Mouse (Mus musculus) ZHBTc4 (cell line): ENCODE measurements around the gene Amh.

Source experiments
- DNase-seq: peaks from one replicate; pipeline ENCODE4 v3.0.0-alpha.2; 2011; ENCODE audit warnings: low read depth, low spot score

Gene Amh

DNA sequence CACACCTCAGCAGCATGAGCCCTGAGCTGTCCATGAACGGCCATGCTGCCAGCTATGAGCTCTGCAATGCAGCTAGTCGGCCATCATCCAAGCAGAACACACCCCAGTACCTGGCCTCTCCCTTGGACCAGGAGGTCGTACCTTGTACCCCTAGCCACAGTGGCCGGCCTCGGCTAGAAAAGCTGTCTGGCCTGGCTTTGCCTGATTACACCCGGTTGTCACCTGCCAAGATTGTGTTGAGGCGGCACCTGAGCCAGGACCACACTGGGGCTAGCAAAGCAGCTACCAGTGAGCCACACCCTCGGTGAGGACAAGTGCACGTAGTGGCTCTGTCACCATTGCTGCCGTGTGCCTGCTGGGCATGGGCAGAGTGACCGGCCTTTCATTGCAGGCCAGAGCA, 19.1 kb upstream of the Amh start:
- no peak for DNase-seq

DNA sequence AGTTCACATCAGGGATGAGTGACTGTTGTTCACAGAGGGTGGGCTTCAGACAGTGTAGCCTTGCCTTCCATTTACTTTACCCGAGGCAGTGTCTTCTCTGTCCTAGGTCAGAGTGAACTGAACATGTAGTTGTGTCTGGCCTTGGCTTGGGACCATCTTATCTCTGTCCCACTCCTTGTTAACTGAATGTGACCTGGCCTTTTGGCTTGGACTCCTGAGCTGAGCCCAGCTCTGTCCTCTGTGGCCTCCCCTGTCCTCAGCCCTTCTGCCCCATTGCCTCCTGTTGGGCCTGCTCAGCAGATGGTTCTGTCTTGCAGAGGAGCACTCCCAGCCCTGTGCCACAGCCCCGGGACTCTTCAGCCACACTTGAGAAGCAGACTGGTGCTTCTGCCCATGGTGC, 17.5 kb upstream of the Amh start:
- DNase-seq = no peak

DNA sequence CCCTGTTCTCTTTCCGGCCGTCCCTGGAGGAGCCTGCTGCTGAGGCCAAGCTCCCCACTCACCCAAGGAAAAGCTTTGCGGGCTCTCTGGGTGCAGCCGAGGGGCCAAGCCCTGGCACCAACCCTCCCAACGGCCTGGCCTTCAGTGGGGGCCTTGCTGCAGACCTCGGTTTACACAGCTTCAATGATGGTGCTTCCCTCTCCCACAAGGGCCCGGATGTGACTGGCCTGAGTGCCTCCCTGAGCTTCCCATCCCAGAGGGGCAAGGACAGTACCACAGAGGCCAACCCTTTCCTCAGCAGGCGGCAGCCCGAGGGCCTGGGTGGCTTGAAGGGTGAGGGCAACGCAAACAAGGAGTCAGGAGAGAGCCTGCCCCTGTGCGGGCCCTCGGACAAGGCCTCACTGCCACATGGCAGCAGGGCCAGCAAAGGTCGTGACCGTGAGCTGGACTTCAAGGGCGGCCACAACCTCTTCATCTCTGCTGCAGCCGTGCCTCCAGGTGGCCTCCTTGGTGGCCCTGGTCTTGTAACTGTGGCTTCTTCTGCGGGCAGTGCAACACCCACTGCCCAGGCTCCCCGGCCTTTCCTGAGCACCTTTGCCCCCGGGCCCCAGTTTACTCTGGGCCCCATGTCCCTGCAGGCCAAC, 14.2 kb upstream of the Amh start:
- no peak for DNase-seq

DNA sequence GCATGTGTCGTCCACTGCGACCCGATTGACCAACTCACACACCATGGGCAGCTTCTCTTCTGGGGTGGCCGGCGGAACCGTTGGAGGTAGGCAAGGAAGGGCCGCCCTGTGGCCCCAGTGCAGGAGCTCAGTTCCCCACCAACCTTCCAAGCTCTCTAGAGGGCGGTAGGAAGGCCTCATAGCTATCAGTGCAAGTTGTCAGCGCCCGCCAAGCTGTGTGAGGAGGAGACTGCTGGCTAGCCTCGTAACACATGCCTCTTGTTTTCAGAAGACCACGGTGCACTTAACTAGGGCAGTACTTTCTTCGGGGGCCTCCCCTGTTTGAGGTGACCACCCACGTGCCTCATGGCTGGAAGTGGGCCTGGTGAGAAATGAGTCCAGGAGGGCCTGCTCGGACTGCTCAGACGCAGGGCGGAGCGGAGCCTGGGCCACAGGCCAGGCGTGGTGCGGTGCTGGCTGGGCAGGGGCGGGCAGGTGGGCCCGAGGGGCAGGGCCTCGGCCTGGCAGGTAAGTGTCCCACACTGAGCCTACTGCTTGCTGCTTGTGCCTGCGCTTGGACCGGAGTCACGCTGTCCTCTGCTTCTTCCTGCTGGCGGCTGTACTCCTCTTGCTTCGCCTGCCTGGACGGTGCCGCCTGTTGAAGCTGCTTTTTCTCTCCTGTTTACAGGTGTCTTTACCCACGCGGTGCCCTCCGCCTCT, 13.4 kb upstream of the Amh start:
- peak; percentile 52 for DNase-seq

DNA sequence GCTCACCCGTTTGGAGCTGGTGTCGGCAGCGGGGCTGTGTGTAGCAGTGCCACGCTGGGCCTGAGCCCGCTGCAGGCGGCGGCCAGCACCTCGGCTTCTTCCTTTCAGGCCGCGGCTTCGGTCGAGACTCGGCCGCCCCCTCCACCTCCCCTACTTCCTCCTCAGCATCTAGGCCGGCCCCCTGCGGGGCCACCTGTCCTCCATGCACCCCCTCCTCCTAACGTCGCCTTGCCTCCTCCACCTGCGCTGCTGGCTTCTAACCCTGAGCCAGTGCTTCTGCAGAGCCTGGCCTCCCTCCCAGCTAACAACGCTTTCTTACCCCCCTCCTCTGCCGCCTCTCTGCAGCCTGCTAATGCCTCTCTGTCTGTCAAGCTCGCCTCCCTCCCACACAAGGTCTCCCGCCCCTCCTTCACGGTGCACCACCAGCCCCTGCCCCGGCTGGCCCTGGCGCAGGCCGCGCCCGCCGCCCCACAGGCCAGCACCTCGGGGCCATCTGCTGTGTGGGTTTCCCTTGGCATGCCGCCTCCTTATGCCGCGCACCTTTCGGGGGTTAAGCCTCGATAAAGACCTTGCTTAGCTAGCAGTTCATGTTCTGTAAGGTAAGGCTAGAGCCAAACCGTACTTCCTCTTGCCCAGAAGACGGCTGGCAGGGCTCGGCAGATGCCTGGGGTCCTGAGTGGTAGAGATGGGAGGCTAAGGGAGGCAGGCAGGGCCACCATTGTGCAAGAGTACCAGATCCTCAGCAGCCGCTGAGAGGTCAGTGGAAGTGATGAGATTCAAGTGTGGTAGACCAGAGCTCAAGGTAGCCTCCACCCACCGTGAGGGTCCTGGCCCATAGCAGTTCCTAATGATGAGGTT, 12.6 kb upstream of the Amh start:
- DNase-seq = peak; percentile 44

DNA sequence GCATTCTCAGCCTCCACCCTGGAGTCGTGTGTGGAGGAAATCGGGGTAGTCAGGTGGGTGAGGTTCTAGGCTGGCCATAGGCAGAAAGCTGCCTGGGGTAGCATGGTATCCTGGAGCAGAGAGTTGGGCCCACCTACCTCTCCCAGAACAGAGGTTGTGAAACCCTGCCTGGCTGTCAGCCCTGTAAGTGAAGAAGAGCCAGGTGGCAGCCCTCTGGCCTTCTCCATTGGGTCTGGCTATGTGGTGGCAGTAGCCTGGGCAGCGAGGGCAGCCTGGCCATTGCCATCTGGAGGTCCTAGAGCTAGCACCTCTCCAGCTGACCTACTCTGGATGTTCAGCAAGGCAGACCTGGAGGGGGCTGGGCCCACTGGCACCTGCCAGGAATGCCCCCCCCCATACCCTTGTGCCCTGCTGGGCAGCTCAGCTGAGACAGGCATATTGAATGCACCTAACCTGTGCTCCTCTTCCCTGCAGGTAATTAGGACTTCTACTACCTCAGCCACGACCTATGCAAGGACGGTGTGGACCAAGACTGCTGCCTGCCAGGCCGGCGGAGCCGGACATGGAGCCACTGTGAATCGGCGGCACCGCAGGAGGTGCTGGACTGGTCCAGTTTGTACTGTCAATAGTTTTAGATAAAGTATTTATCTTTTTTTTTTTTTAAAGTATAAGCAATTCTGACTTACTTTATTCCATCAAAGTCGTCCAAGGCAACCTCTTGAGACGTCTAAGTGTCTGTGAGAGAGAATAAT, 11.8 kb upstream of the Amh start:
- DNase-seq = no peak

DNA sequence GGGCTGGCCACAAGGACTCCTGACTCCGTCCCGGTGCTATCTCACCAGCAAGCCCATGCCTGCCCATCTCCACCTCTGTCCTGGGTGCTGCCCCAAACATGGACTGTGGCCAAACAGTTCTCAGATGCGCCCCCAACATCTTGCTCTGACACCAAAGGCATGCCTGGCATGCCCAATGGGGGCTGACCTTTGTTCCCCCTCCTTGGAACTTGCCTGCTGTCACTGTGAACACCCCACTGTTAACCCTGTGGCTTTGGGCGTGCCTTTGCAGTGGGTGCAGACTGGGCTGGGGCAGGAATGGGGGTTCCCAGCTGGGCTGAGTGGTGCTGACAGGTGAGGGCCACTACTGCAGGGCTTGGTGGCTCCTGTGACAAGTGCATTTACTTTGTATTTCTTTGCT, 11.2 kb upstream of the Amh start:
- no peak for DNase-seq

DNA sequence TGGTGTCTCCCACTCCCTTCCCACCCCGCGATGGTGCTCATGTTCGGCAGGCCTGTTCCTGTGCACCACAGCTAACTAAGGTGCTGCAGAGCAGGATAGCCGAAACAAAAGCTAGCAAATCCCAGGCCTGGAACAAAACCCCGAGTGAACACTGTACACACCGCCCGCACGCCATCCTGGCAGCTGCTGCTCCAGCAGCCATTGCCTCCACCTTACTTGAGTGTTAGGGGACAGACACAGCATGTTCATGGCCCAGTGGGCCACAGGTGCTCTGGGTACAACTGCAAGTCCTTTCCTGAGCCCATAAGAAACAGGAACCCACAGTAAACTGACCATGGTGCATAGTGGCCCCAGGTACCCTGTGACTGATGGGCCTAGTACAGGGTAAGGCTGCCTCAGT, 10.3 kb upstream of the Amh start:
- DNase-seq = no peak

DNA sequence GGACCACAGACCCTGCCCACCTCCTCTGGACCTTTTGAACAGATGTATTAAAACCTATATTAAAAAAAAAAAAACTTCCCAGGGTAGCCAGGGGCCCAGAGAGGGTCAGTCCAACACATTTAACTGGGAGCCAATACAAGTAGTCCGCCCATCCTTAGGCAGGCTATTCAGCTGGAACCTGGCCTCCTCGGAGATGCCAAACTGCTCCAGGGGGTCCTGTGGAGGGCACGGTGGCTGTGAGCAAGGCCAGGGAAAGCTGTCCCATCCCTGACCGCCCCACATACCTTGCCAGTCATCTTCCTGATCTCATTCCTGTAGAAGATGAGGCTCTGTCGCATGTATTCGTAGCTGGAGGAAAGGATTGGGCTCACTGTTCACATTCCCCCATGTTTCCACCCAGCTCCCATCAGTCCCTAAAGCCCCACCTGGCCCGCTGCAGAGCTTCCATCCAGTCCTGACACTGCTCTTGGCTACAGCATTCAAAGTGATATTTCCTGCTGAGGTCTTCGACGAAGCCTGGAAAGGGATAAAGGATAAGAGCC, 8.7 kb upstream of the Amh start:
- DNase-seq = no peak

DNA sequence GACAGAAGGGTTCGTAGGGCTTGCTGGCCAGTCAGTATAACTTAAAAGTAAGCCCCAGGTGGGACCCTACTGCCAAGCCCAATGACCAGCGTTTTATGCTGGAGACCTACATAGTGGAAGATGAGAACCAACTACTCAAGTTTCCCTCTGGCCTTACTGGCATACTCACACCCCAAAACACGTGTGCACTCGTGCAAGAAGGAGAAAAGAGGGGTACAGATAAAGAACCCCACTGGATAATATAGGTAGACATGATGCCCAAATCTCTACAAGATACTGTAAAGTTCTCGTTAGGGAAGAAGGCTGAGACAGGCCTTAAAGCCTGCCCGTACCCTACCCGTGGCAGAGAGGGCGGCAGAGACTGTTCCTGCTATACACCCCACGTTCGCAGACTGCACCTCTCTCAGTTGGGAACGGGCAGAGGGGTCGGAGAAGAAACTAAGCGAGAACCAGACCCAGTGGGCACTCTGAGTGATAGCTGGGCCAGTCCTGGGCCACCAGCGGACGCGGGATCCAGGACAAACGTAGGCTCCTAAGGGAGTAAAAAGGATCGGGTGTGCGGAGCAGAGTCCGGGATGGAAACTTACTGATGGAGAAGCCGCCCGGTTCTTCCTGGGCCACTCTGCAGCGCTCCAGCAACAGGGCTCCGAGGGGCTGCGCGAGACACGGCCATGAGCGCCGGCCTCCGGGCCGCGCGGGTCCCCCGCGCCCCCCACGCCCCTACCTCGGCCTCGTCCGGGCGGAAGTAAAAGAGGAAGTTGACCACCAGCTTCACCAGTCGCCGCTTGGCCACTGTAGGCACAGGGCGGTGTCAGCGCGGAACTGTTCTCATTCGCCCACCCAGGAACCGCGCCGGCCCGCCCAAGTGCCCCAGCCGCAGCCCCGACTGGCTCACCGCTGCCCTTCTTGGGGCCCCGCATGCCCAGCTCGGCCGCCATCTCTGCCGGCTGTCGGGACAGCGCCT, 7.6 kb upstream of the Amh start:
- no peak for DNase-seq

DNA sequence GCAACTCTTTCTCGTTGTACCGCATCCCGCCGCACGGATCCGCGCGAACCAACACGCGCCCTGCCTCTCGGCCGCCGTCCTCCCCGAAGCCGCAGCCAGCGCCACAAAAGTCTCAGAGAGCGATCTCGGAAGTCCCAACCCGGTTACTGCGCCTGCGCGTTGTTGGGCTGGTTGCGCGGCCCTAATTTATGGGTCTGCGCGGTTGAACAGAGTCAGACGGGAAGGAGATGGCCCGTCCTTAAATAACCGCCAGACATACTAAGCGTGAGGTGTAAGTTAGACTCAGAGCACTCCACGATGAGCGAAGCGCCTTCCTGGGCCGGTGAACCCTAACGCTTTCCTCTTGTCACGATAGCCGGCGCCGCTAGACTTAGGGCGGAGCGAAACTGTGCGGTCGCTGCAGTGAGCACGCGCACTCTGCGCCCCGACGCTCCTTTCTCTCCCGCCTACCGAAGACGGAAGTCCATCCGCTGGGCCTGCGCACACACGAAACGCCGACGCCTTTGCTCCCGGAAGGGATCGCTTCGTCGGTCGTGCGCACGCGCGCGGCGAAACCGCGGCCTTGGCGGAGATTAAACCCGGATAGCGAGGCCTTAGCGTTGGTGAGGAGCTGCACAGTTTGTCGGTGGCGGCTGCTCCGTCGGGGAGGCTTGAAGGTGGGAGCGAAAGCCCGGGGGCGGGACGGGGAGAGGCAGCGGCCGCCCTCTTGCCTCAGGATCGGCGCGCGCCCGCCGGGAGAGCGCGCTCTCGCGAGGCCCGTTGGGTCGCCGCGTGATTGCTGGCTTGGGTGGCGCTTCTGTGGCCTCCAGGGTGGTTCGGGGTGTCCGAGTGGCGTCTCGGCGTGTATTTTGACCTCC, 6.7 kb upstream of the Amh start, which contains the start of the genes Sf3a2 and Plekhj1:
Gene Sf3a2, plus strand, starts transcription at position 49 of the 857 bp plus-strand sequence.
Gene Plekhj1, minus strand, starts transcription at position 477 of the 857 bp plus-strand sequence.
- DNase-seq = peak; percentile 98

DNA sequence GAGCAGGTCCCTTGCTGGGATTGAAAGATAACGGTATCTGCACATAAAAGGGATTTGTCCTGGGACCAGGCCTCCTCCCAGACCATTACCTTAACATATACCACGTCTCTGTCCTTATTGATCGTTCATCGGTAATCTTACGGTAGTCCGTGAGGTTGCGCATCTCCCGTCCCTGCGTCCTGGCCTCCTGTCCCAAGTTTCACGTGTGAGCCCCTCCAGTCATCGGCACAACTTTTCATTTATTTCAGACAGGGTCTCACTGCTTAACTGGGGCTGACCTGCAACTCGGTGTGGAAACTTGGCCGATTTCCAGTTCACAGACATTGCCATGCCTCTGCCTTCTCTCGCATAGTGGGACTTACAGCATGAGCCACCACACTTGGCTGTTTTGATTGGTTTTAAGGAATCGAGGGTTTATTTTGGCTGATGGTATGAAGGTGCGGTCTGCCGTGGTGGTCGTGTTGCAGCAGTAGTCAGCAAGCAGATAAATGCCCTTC, 5.9 kb upstream of the Amh start:
- no peak for DNase-seq

DNA sequence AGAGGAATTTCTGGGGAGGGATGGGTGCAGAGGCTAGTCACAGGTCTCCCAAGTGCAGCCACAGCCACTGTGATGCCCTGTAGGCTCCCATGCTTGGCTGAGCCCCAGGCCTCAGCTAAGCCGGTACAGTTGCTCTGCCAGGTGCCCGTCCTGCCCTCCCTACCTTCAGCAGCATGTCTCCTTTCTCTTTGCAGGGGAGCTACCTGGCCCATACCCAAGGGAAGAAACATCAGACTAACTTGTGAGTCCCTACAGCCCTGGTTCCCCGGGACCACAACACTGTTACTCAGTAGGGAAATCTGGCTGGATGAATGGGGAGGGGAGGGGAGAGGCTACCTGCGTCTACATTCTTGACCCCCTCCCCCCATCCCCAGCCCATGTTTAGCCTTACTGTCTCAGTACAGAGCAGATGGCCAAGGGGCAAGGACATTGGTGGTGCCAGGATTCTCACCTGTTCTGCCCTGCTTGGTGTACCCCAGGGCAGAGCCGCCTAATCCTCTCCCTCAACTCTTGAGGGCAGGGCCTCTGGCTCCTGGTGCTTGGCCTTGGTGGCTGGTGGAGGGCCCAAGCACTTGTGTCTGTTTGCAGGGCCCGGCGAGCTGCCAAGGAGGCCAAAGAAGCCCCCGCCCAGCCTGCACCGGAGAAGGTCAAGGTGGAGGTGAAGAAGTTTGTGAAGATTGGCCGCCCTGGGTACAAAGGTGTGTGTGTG, 2.7 kb upstream of the Amh start:
- no peak for DNase-seq

DNA sequence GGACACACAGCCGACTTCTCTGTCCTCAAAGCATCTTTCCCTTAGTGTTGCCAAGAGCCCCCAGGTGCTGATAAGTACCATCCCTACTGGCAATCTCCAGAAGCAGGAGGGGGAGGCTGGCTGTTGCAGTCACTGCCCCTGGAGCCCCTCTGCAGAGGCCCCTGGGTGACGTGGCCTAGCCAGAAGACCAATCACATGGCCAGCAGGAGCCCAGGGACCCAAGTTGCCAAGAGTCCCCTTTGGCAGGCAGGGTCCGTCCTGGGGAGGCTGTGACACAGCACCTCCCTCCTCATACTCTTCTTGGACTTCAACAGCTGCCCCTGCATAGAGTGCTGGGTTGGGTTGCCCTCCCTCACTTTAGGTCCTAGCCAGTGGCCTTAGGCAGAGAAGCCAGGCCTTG, 2.0 kb upstream of the Amh start:
- DNase-seq = no peak

DNA sequence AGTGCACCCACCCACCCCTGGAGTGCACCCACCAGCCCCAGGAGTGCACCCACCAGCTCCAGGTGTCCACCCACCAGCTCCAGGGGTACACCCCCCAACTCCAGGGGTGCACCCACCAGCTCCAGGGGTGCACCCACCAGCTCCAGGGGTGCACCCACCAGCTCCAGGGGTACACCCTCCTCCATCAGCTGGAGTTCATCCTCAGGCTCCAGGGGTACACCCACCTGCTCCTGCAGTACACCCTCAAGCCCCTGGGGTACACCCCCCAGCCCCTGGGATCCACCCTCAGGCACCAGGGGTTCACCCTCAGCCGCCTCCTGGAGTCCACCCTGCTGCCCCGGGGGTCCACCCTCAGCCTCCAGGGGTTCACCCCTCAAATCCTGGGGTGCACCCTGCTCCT, 703 bp upstream of the Amh start:
- no peak for DNase-seq

DNA sequence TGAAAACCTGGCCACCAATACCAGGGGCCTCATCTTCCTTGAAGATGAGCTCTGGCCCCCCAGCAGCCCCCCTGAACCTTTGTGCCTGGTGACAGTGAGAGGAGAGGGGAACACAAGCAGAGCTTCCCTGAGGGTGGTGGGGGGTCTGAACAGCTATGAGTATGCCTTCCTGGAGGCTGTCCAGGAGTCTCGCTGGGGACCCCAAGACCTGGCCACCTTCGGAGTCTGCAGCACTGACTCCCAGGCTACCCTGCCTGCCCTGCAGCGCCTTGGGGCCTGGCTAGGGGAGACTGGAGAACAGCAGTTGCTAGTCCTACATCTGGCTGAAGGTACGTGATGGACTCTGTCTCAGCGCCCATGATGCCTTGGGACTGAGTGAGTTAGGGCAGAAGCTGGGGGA, 279 bp downstream of the Amh start:
- DNase-seq = no peak

DNA sequence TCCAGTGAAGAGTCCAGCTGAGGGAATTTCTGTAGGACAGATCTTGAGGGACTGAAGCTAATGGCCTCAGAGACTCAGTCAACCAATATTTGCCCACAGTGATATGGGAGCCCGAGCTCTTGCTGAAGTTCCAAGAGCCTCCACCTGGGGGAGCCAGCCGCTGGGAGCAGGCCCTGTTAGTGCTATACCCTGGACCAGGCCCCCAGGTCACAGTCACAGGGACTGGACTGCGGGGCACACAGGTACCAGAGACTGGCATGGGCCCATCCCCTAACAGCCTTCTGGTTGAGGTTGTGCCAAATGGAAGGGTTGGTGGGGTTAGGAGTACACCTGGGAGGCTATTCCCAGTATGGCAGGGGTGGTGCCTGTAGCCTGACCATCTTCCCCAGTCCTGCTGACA, 882 bp downstream of the Amh start:
- peak; percentile 79 for DNase-seq

DNA sequence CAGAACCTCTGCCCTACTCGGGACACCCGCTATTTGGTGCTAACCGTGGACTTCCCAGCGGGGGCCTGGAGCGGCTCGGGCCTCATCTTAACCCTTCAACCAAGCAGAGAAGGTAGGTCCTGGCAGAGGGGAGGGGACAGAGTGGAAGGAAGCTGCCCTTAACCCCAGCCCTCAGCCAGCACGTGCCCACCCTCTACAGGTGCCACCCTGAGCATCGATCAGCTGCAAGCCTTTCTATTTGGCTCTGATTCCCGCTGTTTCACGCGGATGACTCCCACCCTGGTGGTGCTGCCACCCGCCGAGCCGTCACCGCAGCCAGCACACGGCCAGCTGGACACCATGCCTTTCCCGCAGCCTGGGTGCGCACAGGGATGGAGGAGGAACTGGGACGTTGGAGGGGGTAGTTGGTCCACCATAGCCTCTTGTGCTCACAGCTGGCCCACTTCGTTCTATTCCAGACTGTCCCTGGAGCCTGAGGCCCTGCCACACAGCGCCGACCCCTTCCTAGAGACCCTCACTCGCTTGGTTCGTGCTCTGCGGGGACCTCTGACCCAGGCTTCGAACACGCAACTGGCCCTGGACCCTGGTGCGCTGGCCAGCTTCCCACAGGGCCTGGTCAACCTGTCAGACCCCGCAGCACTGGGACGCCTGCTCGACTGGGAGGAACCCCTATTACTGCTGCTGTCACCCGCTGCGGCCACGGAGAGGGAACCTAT, 1.5 kb downstream of the Amh start:
- DNase-seq = no peak
